Comparison of ENCODE assay signal across 17 mouse cellular contexts in the genomic region with DNA sequence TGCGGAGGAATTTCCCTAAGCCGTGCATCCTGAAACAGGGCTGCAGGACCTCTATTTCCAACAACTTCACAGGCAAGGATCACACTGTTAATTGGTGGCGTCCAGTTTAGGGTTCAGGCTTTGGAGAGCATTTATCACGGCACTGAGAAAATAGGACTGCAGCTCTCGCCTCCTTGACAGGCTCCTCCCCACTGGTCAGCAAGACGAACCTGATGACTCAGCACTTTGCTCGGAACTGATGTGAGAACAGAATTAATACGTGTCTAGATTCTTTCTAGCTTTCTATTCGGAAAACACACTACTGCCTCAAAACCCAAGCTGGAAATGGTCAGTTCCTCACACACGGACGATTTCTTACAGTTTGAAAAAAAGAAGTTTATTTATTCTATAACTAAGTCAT. TPM values are rescaled to one million over a fixed set of nuclear protein-coding genes. Genes with fewer than 3 reads are reported as not detected.
DNase-seq lines count a peak whose midpoint lies in the region; ATAC-seq and TF ChIP-seq lines count a peak whose summit lies in the region.
"Had no signal": no experiment of that assay in that cellular context is flagged by ENCODE, and none has a peak within 500 bp of the region (broad histone marks: within the 10 kb centered on the region; RNA-seq: fewer than 3 reads in every experiment).

No protein-coding gene starts in this region.

- no peak for TF ChIP-seq POLR2A in kidney, adult 2 months (IDR thresholded peaks at IDR 0.05; ENCODE audit: low read depth, low read length)
- no peak for TF ChIP-seq POLR2A in myocyte (IDR thresholded peaks at IDR 0.05; ENCODE audit: insufficient read length, low read depth)

- no peaks in the 10 kb centered on the region for H3K36me3 ChIP-seq in kidney, postnatal 0 days (ENCODE audit: insufficient read depth, low read length)
- H3K36me3 ChIP-seq in kidney, adult 2 months (ENCODE audit: control insufficient read depth, insufficient read depth, low read length), result no peaks in the 10 kb centered on the region
- no peaks in the 10 kb centered on the region for H3K36me3 ChIP-seq in stomach, embryonic 16.5 days (ENCODE audit: control insufficient read depth, insufficient read depth, low read length)
- no peaks in the 10 kb centered on the region for H3K36me3 ChIP-seq in stomach, postnatal 0 days (ENCODE audit: control insufficient read depth, insufficient read depth, low read length)
- no peaks in the 10 kb centered on the region for H3K36me3 ChIP-seq in myocyte (ENCODE audit: control insufficient read depth, insufficient read depth)
- H3K36me3 ChIP-seq: embryonic facial prominence, embryonic 15.5 days; forebrain, embryonic 12.5 days; neural tube, embryonic 13.5 days had no signal

- H3ac ChIP-seq in myocyte (ENCODE audit: control insufficient read depth, insufficient read length), result no peak overlapping the region

- no peak overlapping the region for H3K4me3 ChIP-seq in kidney, postnatal 0 days (replicated peaks; ENCODE audit: low read depth, low read length)
- no peak overlapping the region for H3K4me3 ChIP-seq in kidney, adult 2 months (ENCODE audit: insufficient read depth, low read depth, low read length)
- H3K4me3 ChIP-seq in stomach, embryonic 16.5 days (replicated peaks; ENCODE audit: low read length), result peak overlapping the region; percentile 19
- no peak overlapping the region for H3K4me3 ChIP-seq in stomach, postnatal 0 days (ENCODE audit: low read depth, low read length)
- no peak overlapping the region for H3K4me3 ChIP-seq in myocyte
- H3K4me3 ChIP-seq: embryonic facial prominence, embryonic 15.5 days; forebrain, embryonic 12.5 days; neural tube, embryonic 13.5 days had no signal

- TF ChIP-seq CTCF in kidney, postnatal 0 days (IDR thresholded peaks at IDR 0.05; ENCODE audit: low read depth), result no peak
- no peak for TF ChIP-seq CTCF in kidney, adult 2 months (conservative IDR thresholded peaks at IDR 0.05; ENCODE audit: insufficient read depth, insufficient read length, low read depth, low read length)
- TF ChIP-seq CTCF in stomach, postnatal 0 days (IDR thresholded peaks at IDR 0.05; ENCODE audit: low read depth), result no peak

- peak overlapping the region; percentile 31 for H3K4me2 ChIP-seq in kidney, postnatal 0 days (ENCODE audit: low read length)
- H3K4me2 ChIP-seq in stomach, embryonic 16.5 days (ENCODE audit: low read depth, low read length), result peak overlapping the region; percentile 39
- H3K4me2 ChIP-seq in stomach, postnatal 0 days (replicated peaks; ENCODE audit: low read depth), result no peak overlapping the region
- peak overlapping the region; percentile 46 for H3K4me2 ChIP-seq in myocyte (ENCODE audit: low read depth)
- H3K4me2 ChIP-seq: embryonic facial prominence, embryonic 15.5 days; forebrain, embryonic 12.5 days; neural tube, embryonic 13.5 days had no signal

- H3K4me1 ChIP-seq in kidney, postnatal 0 days (replicated peaks; ENCODE audit: insufficient read depth, low read length), result no peaks in the 10 kb centered on the region
- H3K4me1 ChIP-seq in kidney, adult 2 months (ENCODE audit: control insufficient read depth, insufficient read depth, low read length), result no peaks in the 10 kb centered on the region
- H3K4me1 ChIP-seq in stomach, embryonic 16.5 days (ENCODE audit: control insufficient read depth, insufficient read depth, low read length), result no peaks in the 10 kb centered on the region
- H3K4me1 ChIP-seq in stomach, postnatal 0 days (replicated peaks; ENCODE audit: control insufficient read depth, insufficient read depth), result no peaks in the 10 kb centered on the region
- H3K4me1 ChIP-seq: embryonic facial prominence, embryonic 15.5 days; forebrain, embryonic 12.5 days; neural tube, embryonic 13.5 days had no signal

- WGBS in kidney, postnatal 0 days, result 37% methylated on average over 11 of the region's 11 CpGs
- 30% methylated on average over 11 of the region's 11 CpGs for WGBS in kidney, adult 2 months
- WGBS in stomach, embryonic 16.5 days, result 43% methylated on average over 11 of the region's 11 CpGs
- 41% methylated on average over 11 of the region's 11 CpGs for WGBS in stomach, postnatal 0 days

- H3K79me2 ChIP-seq in myocyte (ENCODE audit: control insufficient read depth, insufficient read depth), result no peaks in the 10 kb centered on the region

- H3K9me3 ChIP-seq in kidney, postnatal 0 days (replicated peaks; ENCODE audit: low read length), result no peaks in the 10 kb centered on the region
- no peaks in the 10 kb centered on the region for H3K9me3 ChIP-seq in stomach, embryonic 16.5 days (replicated peaks; ENCODE audit: control insufficient read depth, low read length)
- no peaks in the 10 kb centered on the region for H3K9me3 ChIP-seq in stomach, postnatal 0 days (ENCODE audit: control insufficient read depth, low read length)
- H3K9me3 ChIP-seq: embryonic facial prominence, embryonic 15.5 days; forebrain, embryonic 12.5 days; neural tube, embryonic 13.5 days had no signal

- TF ChIP-seq EP300 in stomach, postnatal 0 days (optimal IDR thresholded peaks at IDR 0.05), result no peak

- H3K27ac ChIP-seq in kidney, postnatal 0 days, result no peak overlapping the region
- no peak overlapping the region for H3K27ac ChIP-seq in kidney, adult 2 months (ENCODE audit: insufficient read depth, low read depth, low read length)
- no peak overlapping the region for H3K27ac ChIP-seq in stomach, embryonic 16.5 days (ENCODE audit: low read length)
- no peak overlapping the region for H3K27ac ChIP-seq in stomach, postnatal 0 days (replicated peaks)
- H3K27ac ChIP-seq: embryonic facial prominence, embryonic 15.5 days; forebrain, embryonic 12.5 days; liver, embryonic 14.5 days; neural tube, embryonic 13.5 days had no signal

- no peak for ATAC-seq in kidney, postnatal 0 days (replicated peaks; ENCODE audit: low FRiP score, low read depth)
- no peak for ATAC-seq in stomach, embryonic 16.5 days (ENCODE audit: insufficient read depth, low FRiP score)
- no peak for ATAC-seq in stomach, postnatal 0 days (ENCODE audit: low FRiP score, low TSS enrichment)
- ATAC-seq: hindbrain, embryonic 16.5 days had no signal

- intact Hi-C loops in gastrocnemius, postnatal 14 days (cut with DNase I; ENCODE audit: low total_unique reads), result no loop called here

- no peak overlapping the region for H3K9ac ChIP-seq in kidney, postnatal 0 days (ENCODE audit: low read depth, low read length)
- no peak overlapping the region for H3K9ac ChIP-seq in stomach, embryonic 16.5 days (ENCODE audit: low read length)
- no peak overlapping the region for H3K9ac ChIP-seq in stomach, postnatal 0 days (ENCODE audit: low read length)
- H3K9ac ChIP-seq: embryonic facial prominence, embryonic 15.5 days; forebrain, embryonic 12.5 days; liver, embryonic 14.5 days; neural tube, embryonic 13.5 days had no signal

- no peaks in the 10 kb centered on the region for H3K27me3 ChIP-seq in kidney, postnatal 0 days (ENCODE audit: insufficient read depth, low read length)
- no peaks in the 10 kb centered on the region for H3K27me3 ChIP-seq in kidney, adult 2 months (replicated peaks; ENCODE audit: control insufficient read depth, insufficient read depth, low read length)
- H3K27me3 ChIP-seq in stomach, embryonic 16.5 days (ENCODE audit: control insufficient read depth, insufficient read depth, low read length), result no peaks in the 10 kb centered on the region
- no peaks in the 10 kb centered on the region for H3K27me3 ChIP-seq in stomach, postnatal 0 days (ENCODE audit: control insufficient read depth, insufficient read depth, low read length)
- H3K27me3 ChIP-seq in myocyte (ENCODE audit: control insufficient read depth, insufficient read depth, insufficient read length), result no peaks in the 10 kb centered on the region
- H3K27me3 ChIP-seq: embryonic facial prominence, embryonic 15.5 days; forebrain, embryonic 12.5 days; neural tube, embryonic 13.5 days had no signal

- peak; percentile 39 for DNase-seq in embryo, embryonic 10 days (ENCODE audit: low spot score)
- no peak for DNase-seq in embryo, embryonic 9.5 days (ENCODE audit: extremely low spot score)
- peak; percentile 71 for DNase-seq in kidney, postnatal 0 days (ENCODE audit: low spot score)
- DNase-seq in kidney, adult 2 months, result no peak
- no peak for DNase-seq in stomach, postnatal 0 days (ENCODE audit: low spot score)
- DNase-seq in gastrocnemius, postnatal 14 days, result no peak
- DNase-seq: cerebellum, adult 18-20 months; thymus, adult 2 months had no signal

TF ChIP-seq in myocyte, 11 proteins besides CTCF, POLR2A, EP300 and RAD21:
- no peak for TF ChIP-seq E2F4 (IDR thresholded peaks at IDR 0.05; ENCODE audit: insufficient read depth)
- TF ChIP-seq MYOD1 (IDR thresholded peaks at IDR 0.05; ENCODE audit: control insufficient read depth in 1 of 3, insufficient read length in 2 of 3, low read depth in 2 of 3), result no peak
- TF ChIP-seq REST (IDR thresholded peaks at IDR 0.05; ENCODE audit: insufficient read depth, insufficient read length), result no peak
- no peak for TF ChIP-seq USF1 (IDR thresholded peaks at IDR 0.05; ENCODE audit: low read depth)
- TF ChIP-seq TCF12 (IDR thresholded peaks at IDR 0.05; ENCODE audit: insufficient read depth, poor library complexity, severe bottlenecking), result no peak
- TF ChIP-seq POLR2AphosphoS2 (IDR thresholded peaks at IDR 0.05; ENCODE audit: insufficient read length, low read depth), result no peak
- no peak for TF ChIP-seq MAX (IDR thresholded peaks at IDR 0.05; ENCODE audit: low read depth)
- TF ChIP-seq CEBPB (IDR thresholded peaks at IDR 0.05; ENCODE audit: insufficient read depth, poor library complexity, severe bottlenecking), result no peak
- TF ChIP-seq SRF (IDR thresholded peaks at IDR 0.05; ENCODE audit: control insufficient read depth, insufficient read length, low read depth), result no peak
- no peak for TF ChIP-seq MYOG (IDR thresholded peaks at IDR 0.05; ENCODE audit: control insufficient read depth in 1 of 3, insufficient read depth in 1 of 3, insufficient read length in 2 of 3, low read depth in 2 of 3)
- no peak for TF ChIP-seq TCF3 (IDR thresholded peaks at IDR 0.05; ENCODE audit: insufficient read length, low read depth)

RNA-seq across cellular contexts. Expression of gene Fam19a2, which starts 10.8 kb away (rescaled TPM):
- 1.6 and 2.0 TPM in 2 replicates for polyA plus RNA-seq in kidney, postnatal 0 days (2015; fragmentation: Nextera tagmentation; extraction: Ambion mirVana)
- 0.06 TPM in 1 of 2 replicates, not detected in the other for polyA plus RNA-seq in kidney, adult 2 months (2012; rRNA removed)
- polyA plus RNA-seq in stomach, embryonic 16.5 days (2015; fragmentation: Nextera tagmentation; extraction: Ambion mirVana), result 3.1 and 3.5 TPM in 2 replicates
- polyA plus RNA-seq in stomach, postnatal 0 days (2015; fragmentation: Nextera tagmentation; extraction: Ambion mirVana), result 2.2 and 2.4 TPM in 2 replicates
- 0.01 TPM for polyA plus RNA-seq in myocyte (2012; fragmentation: generic; extraction: Trizol)
- total RNA-seq in gastrocnemius, postnatal 14 days (2021), result under 1 TPM in 1 of 2 experiments, not detected in 1; 0.12 TPM
- total RNA-seq: megakaryocyte progenitor cell, adult 5-6 weeks had no signal
- polyA plus RNA-seq: large intestine, adult 2 months had no signal

Comparison
In these comparisons a context has a peak if more than half of its experiments do, and no peak if none do; other contexts are left out.
1. DNase-seq: peak in embryo, embryonic 10 days (single experiment) and kidney, postnatal 0 days (single experiment); none in embryo, embryonic 9.5 days (single experiment), kidney, adult 2 months (single experiment), stomach, postnatal 0 days (single experiment) and gastrocnemius, postnatal 14 days (single experiment).